Mouse (Mus musculus) heart, adult 2 months (tissue): Measurements from ENCODE around the gene Dnajc5g.

Source experiments
- CTCF ChIP-seq: fragments of 200-600 bp; IDR thresholded peaks from 2 replicates; pipeline ENCODE4 v1.8.1; 2022; ENCODE audit warnings: antibody characterized with exemption, mild to moderate bottlenecking, moderate library complexity
- POLR2A ChIP-seq: fragments of 200-500 bp; IDR thresholded peaks from 2 replicates; pipeline ENCODE4 v1.6.1; 2011; ENCODE audit warnings: mild to moderate bottlenecking, low read depth, low read length, control low read depth; ENCODE audit not compliant: insufficient read depth

DNA sequence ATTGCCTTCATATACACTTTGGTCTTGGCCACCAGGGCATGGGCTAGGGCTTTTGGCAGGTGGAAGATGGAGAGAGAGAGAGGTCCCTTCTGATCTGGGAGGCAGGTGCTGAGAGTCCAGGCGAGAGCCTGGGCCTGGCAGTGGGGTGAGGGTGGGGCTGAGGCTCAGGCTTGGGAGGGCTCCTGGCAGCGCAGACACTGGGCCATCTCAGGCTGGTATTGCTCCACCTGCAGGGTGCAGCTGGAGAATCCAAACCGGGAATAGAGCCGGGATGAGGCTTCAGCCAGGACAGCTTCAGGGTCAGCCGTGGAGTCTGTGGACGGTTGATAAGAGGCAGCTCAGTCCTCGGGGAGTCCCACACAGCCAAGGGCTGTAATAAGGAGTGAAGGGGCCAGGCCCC is 19.5 kb upstream of the Dnajc5g start:
- no peak for TF ChIP-seq CTCF
- no peak for TF ChIP-seq POLR2A
